In the genomic region with DNA sequence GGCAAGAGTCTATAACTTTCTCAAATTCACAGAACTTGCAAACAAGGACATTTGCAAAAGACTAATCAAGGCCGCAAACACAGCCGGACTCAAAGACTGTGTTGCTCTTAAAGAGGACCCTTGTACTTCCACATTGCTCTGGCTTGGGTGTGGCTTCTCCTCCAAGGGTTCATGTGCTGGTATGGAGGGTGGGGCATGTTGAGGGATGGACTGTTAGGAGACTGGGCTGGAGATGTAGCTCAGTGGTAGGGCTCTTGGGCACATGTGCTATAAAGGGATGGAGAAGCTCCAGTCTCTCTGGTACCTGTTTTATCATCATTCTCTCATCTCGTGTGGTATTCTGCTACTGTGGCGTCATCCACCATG, we compare ENCODE assay signal across 24 mouse cellular contexts. TPM values are rescaled to one million over a fixed set of nuclear protein-coding genes. Genes with fewer than 3 reads are reported as not detected.
DNase-seq lines count a peak whose midpoint lies in the region; ATAC-seq and TF ChIP-seq lines count a peak whose summit lies in the region.
"Had no signal": no experiment of that assay in that cellular context is flagged by ENCODE, and none has a peak within 500 bp of the region (broad histone marks: within the 10 kb centered on the region; RNA-seq: fewer than 3 reads in every experiment).

No protein-coding gene starts in this region.

- H3K9me3 ChIP-seq in heart, embryonic 14.5 days (ENCODE audit: control insufficient read depth, low read length): no peaks in the 10 kb centered on the region
- no peaks in the 10 kb centered on the region for H3K9me3 ChIP-seq in heart, embryonic 11.5 days (replicated peaks; ENCODE audit: control insufficient read depth, low read length)
- no peaks in the 10 kb centered on the region for H3K9me3 ChIP-seq in liver, embryonic 12.5 days (replicated peaks)
- no peaks in the 10 kb centered on the region for H3K9me3 ChIP-seq in liver, embryonic 11.5 days (ENCODE audit: control insufficient read depth, low read length)
- no peaks in the 10 kb centered on the region for H3K9me3 ChIP-seq in intestine, embryonic 15.5 days
- no peaks in the 10 kb centered on the region for H3K9me3 ChIP-seq in intestine, postnatal 0 days (ENCODE audit: control insufficient read depth)
- H3K9me3 ChIP-seq: embryonic facial prominence, embryonic 13.5 days; forebrain, embryonic 10.5 days; forebrain, embryonic 15.5 days; neural tube, embryonic 12.5 days had no signal

- H3K36me3 ChIP-seq in heart, embryonic 14.5 days (ENCODE audit: control insufficient read depth, insufficient read depth, low read length): no peaks in the 10 kb centered on the region
- no peaks in the 10 kb centered on the region for H3K36me3 ChIP-seq in heart, embryonic 11.5 days (ENCODE audit: control insufficient read depth, insufficient read depth, low read length)
- no peaks in the 10 kb centered on the region for H3K36me3 ChIP-seq in liver, embryonic 12.5 days
- no peaks in the 10 kb centered on the region for H3K36me3 ChIP-seq in liver, embryonic 11.5 days (ENCODE audit: control insufficient read depth, insufficient read depth, low read length)
- H3K36me3 ChIP-seq in intestine, embryonic 15.5 days: no peaks in the 10 kb centered on the region
- no peaks in the 10 kb centered on the region for H3K36me3 ChIP-seq in intestine, postnatal 0 days (ENCODE audit: control insufficient read depth, insufficient read depth)
- H3K36me3 ChIP-seq: embryonic facial prominence, embryonic 13.5 days; forebrain, embryonic 10.5 days; forebrain, embryonic 15.5 days; neural tube, embryonic 12.5 days had no signal

- H3K27ac ChIP-seq in heart, embryonic 14.5 days (replicated peaks in 1 of 2; ENCODE audit: control insufficient read depth in 1 of 2, insufficient read depth in 1 of 2, low read depth in 2 of 2, low read length in 2 of 2): peak overlapping the region; percentile 53 to 67
- H3K27ac ChIP-seq in heart, embryonic 11.5 days (ENCODE audit: low read depth, low read length): no peak overlapping the region
- H3K27ac ChIP-seq in liver, embryonic 12.5 days: no peak overlapping the region
- H3K27ac ChIP-seq in liver, embryonic 11.5 days (ENCODE audit: low read depth, low read length): no peak overlapping the region; the same call in 1 of the 2 replicates
- no peak overlapping the region for H3K27ac ChIP-seq in intestine, embryonic 15.5 days
- no peak overlapping the region for H3K27ac ChIP-seq in intestine, postnatal 0 days (ENCODE audit: low read depth, low read length)
- H3K27ac ChIP-seq: embryonic facial prominence, embryonic 13.5 days; forebrain, embryonic 10.5 days; forebrain, embryonic 15.5 days; gastrocnemius, adult 2 months; hindbrain, embryonic 14.5 days; neural tube, embryonic 12.5 days had no signal

- H3K4me1 ChIP-seq in heart, embryonic 14.5 days (ENCODE audit: control insufficient read depth in 2 of 2, insufficient read depth in 2 of 2, low read length in 2 of 2): peaks cover 23 to 35% of the 10 kb centered on the region in 2 experiments
- H3K4me1 ChIP-seq in heart, embryonic 11.5 days (ENCODE audit: control insufficient read depth, insufficient read depth, low read length): peaks cover 27% of the 10 kb centered on the region
- peaks cover 7% of the 10 kb centered on the region; the same call in 1 of the 2 replicates for H3K4me1 ChIP-seq in liver, embryonic 12.5 days
- H3K4me1 ChIP-seq in liver, embryonic 11.5 days (replicated peaks; ENCODE audit: control insufficient read depth, insufficient read depth, low read length): no peaks in the 10 kb centered on the region; the same call in 1 of the 2 replicates
- H3K4me1 ChIP-seq in intestine, embryonic 15.5 days (replicated peaks): peaks cover 3% of the 10 kb centered on the region; the same call in 1 of the 2 replicates
- no peaks in the 10 kb centered on the region; the same call in 1 of the 2 replicates for H3K4me1 ChIP-seq in intestine, postnatal 0 days (replicated peaks; ENCODE audit: control insufficient read depth, insufficient read depth, low read length)
- H3K4me1 ChIP-seq: neural tube, embryonic 12.5 days had no signal

- TF ChIP-seq CTCF in intestine, postnatal 0 days (IDR thresholded peaks at IDR 0.05; ENCODE audit: low read depth): no peak

- H3K27me3 ChIP-seq in heart, embryonic 14.5 days (ENCODE audit: control insufficient read depth, insufficient read depth, low read length): no peaks in the 10 kb centered on the region
- no peaks in the 10 kb centered on the region for H3K27me3 ChIP-seq in heart, embryonic 11.5 days (ENCODE audit: control insufficient read depth, insufficient read depth, low read length)
- no peaks in the 10 kb centered on the region for H3K27me3 ChIP-seq in liver, embryonic 12.5 days (replicated peaks)
- no peaks in the 10 kb centered on the region for H3K27me3 ChIP-seq in liver, embryonic 11.5 days (replicated peaks; ENCODE audit: control insufficient read depth, insufficient read depth, low read length)
- no peaks in the 10 kb centered on the region for H3K27me3 ChIP-seq in intestine, embryonic 15.5 days (replicated peaks)
- no peaks in the 10 kb centered on the region for H3K27me3 ChIP-seq in intestine, postnatal 0 days (replicated peaks; ENCODE audit: control insufficient read depth, insufficient read depth, low read length)
- H3K27me3 ChIP-seq: embryonic facial prominence, embryonic 13.5 days; forebrain, embryonic 15.5 days; neural tube, embryonic 12.5 days had no signal

- WGBS in heart, embryonic 14.5 days: 56% methylated on average over 4 of the region's 4 CpGs
- 75% methylated on average over 4 of the region's 4 CpGs for WGBS in heart, embryonic 11.5 days (ENCODE audit: insufficient replicate concordance)
- WGBS in liver, embryonic 12.5 days (ENCODE audit: insufficient replicate concordance): 73% methylated on average over 4 of the region's 4 CpGs
- WGBS in liver, embryonic 11.5 days: 80% methylated on average over 4 of the region's 4 CpGs
- WGBS in intestine, embryonic 15.5 days: 70% methylated on average over 4 of the region's 4 CpGs
- 44% methylated on average over 4 of the region's 4 CpGs for whole genome bisulfite sequencing in intestine, postnatal 0 days

- no peak for ATAC-seq in heart, embryonic 14.5 days (ENCODE audit: insufficient number of reproducible peaks, insufficient read depth, low FRiP score, low read depth)
- ATAC-seq in heart, embryonic 11.5 days (replicated peaks; ENCODE audit: insufficient number of reproducible peaks, low FRiP score, low TSS enrichment): no peak
- ATAC-seq in liver, embryonic 12.5 days: 0 out of 2 replicates have a peak, but pooled peaks have one; percentile 15
- no peak for ATAC-seq in liver, embryonic 11.5 days (replicated peaks; ENCODE audit: low FRiP score)
- ATAC-seq in intestine, embryonic 15.5 days: peak; percentile 81
- ATAC-seq in intestine, postnatal 0 days: peak; percentile 81
- ATAC-seq: forebrain, embryonic 15.5 days; lung, postnatal 0 days had no signal

- no peak overlapping the region for H3K4me2 ChIP-seq in heart, embryonic 14.5 days (ENCODE audit: low read length)
- H3K4me2 ChIP-seq in heart, embryonic 11.5 days: no peak overlapping the region
- no peak overlapping the region for H3K4me2 ChIP-seq in liver, embryonic 12.5 days
- no peak overlapping the region for H3K4me2 ChIP-seq in liver, embryonic 11.5 days
- no peak overlapping the region for H3K4me2 ChIP-seq in intestine, embryonic 15.5 days (replicated peaks)
- H3K4me2 ChIP-seq in intestine, postnatal 0 days (replicated peaks; ENCODE audit: low read depth): no peak overlapping the region
- H3K4me2 ChIP-seq: embryonic facial prominence, embryonic 13.5 days; forebrain, embryonic 15.5 days; hindbrain, embryonic 14.5 days; neural tube, embryonic 12.5 days had no signal

- no peak for DNase-seq in liver, embryonic 11.5 days (ENCODE audit: low spot score)
- DNase-seq in adrenal gland, postnatal 14 days: no peak
- DNase-seq: adrenal gland, postnatal 36 days; B cell, adult 2 months; cerebellum, adult 18-20 months; gastrocnemius, adult 2 months; gastrocnemius, postnatal 36 days; layer of hippocampus, adult 9-11 months; lung, adult 18-20 months; lung, postnatal 4 days; right cerebral cortex, adult 18-20 months; thymus, postnatal 4 days had no signal

- H3K4me3 ChIP-seq in heart, embryonic 14.5 days (ENCODE audit: control insufficient read depth in 1 of 2, insufficient read depth in 1 of 2, low read depth in 1 of 2, low read length in 2 of 2): no peak overlapping the region
- no peak overlapping the region for H3K4me3 ChIP-seq in heart, embryonic 11.5 days (ENCODE audit: low read depth, low read length)
- no peak overlapping the region for H3K4me3 ChIP-seq in liver, embryonic 12.5 days
- no peak overlapping the region for H3K4me3 ChIP-seq in liver, embryonic 11.5 days (ENCODE audit: low read depth, low read length)
- H3K4me3 ChIP-seq in intestine, embryonic 15.5 days (replicated peaks): no peak overlapping the region
- H3K4me3 ChIP-seq in intestine, postnatal 0 days (ENCODE audit: low read depth, low read length): no peak overlapping the region
- H3K4me3 ChIP-seq: embryonic facial prominence, embryonic 13.5 days; forebrain, embryonic 10.5 days; forebrain, embryonic 15.5 days; gastrocnemius, adult 2 months; myocyte; neural tube, embryonic 12.5 days had no signal

- H3K9ac ChIP-seq in heart, embryonic 14.5 days (ENCODE audit: low read length): no peak overlapping the region
- H3K9ac ChIP-seq in heart, embryonic 11.5 days (ENCODE audit: low read depth, low read length): no peak overlapping the region
- no peak overlapping the region for H3K9ac ChIP-seq in liver, embryonic 12.5 days
- no peak overlapping the region for H3K9ac ChIP-seq in liver, embryonic 11.5 days (ENCODE audit: low read depth, low read length)
- H3K9ac ChIP-seq in intestine, embryonic 15.5 days: no peak overlapping the region
- H3K9ac ChIP-seq in intestine, postnatal 0 days (ENCODE audit: low read depth, low read length): no peak overlapping the region
- H3K9ac ChIP-seq: embryonic facial prominence, embryonic 13.5 days; forebrain, embryonic 15.5 days; hindbrain, embryonic 14.5 days; neural tube, embryonic 12.5 days had no signal

RNA-seq across cellular contexts. Expression of a gene that starts 7.7 kb away (rescaled TPM):
- 13.9 and 14.2 TPM in 2 replicates for polyA plus RNA-seq in heart, embryonic 14.5 days (2014; fragmentation: Nextera tagmentation; extraction: Ambion mirVana)
- 20.5 and 22.4 TPM in 2 replicates for polyA plus RNA-seq in heart, embryonic 11.5 days (2014; fragmentation: Nextera tagmentation; extraction: Ambion mirVana)
- polyA plus RNA-seq in liver, embryonic 12.5 days (2016; fragmentation: Nextera tagmentation; extraction: Ambion mirVana): 9.7 and 10.8 TPM in 2 replicates
- polyA plus RNA-seq in liver, embryonic 11.5 days (2014; fragmentation: Nextera tagmentation; extraction: Ambion mirVana): 17.2 and 19.7 TPM in 2 replicates
- polyA plus RNA-seq in intestine, embryonic 15.5 days (2015; fragmentation: Nextera tagmentation; extraction: Ambion mirVana): 18.0 and 20.8 TPM in 2 replicates
- polyA plus RNA-seq in intestine, postnatal 0 days (2015; fragmentation: Nextera tagmentation; extraction: Ambion mirVana): 19.1 and 21.7 TPM in 2 replicates
- total RNA-seq in adrenal gland, postnatal 14 days (2021): 16.6 and 21.1 TPM in 2 replicates

Comparison
In these comparisons a context has a peak if more than half of its experiments do, and no peak if none do; other contexts are left out.
1. ATAC-seq: peak in liver, embryonic 12.5 days (single experiment), intestine, embryonic 15.5 days (single experiment) and intestine, postnatal 0 days (single experiment); none in heart, embryonic 14.5 days (single experiment), heart, embryonic 11.5 days (single experiment) and liver, embryonic 11.5 days (single experiment).
2. H3K27ac ChIP-seq: peak in heart, embryonic 14.5 days (2 of 2); none in heart, embryonic 11.5 days (single experiment), liver, embryonic 12.5 days (single experiment), liver, embryonic 11.5 days (single experiment), intestine, embryonic 15.5 days (single experiment) and intestine, postnatal 0 days (single experiment).